ENCODE assay signal across 11 mouse cellular contexts in genomic region chr15:9086813-9087212, GRCm38 (mm10). TPM values are rescaled to one million over a fixed set of nuclear protein-coding genes. Genes with fewer than 3 reads are reported as not detected.
A peak's percentile ranks its signal among the peaks of the same experiment; 100 is the strongest.
DNase-seq lines count a peak whose midpoint lies in the region; ATAC-seq and TF ChIP-seq lines count a peak whose summit lies in the region.
"Had no signal": no experiment of that assay in that cellular context is flagged by ENCODE, and none has a peak within 500 bp of the region (broad histone marks: within the 10 kb centered on the region; RNA-seq: fewer than 3 reads in every experiment).

No protein-coding gene starts in this region.

- peaks cover 20% of the 10 kb centered on the region for H3K36me3 ChIP-seq in midbrain, embryonic 12.5 days
- H3K36me3 ChIP-seq in midbrain, postnatal 0 days (ENCODE audit: insufficient read depth, low read length), result peaks cover 5% of the 10 kb centered on the region; the same call in 1 of the 2 replicates

- H3K27me3 ChIP-seq in midbrain, embryonic 12.5 days, result no peaks in the 10 kb centered on the region
- H3K27me3 ChIP-seq in midbrain, postnatal 0 days (ENCODE audit: insufficient read depth, low read length), result no peaks in the 10 kb centered on the region

- H3K9me3 ChIP-seq in midbrain, embryonic 12.5 days, result no peaks in the 10 kb centered on the region
- H3K9me3 ChIP-seq in midbrain, postnatal 0 days (ENCODE audit: low read length), result no peaks in the 10 kb centered on the region

- H3K4me2 ChIP-seq in midbrain, embryonic 12.5 days (replicated peaks), result no peak overlapping the region
- no peak overlapping the region for H3K4me2 ChIP-seq in midbrain, postnatal 0 days (ENCODE audit: low read depth, low read length, poor library complexity, severe bottlenecking)

- no peak overlapping the region for H3K27ac ChIP-seq in midbrain, embryonic 12.5 days (replicated peaks)
- H3K27ac ChIP-seq in midbrain, postnatal 0 days (ENCODE audit: low read depth, low read length), result no peak overlapping the region
- H3K27ac ChIP-seq: macrophage had no signal

- no peak for TF ChIP-seq CTCF in midbrain, postnatal 0 days (IDR thresholded peaks at IDR 0.05)

- H3K4me3 ChIP-seq in midbrain, embryonic 12.5 days, result no peak overlapping the region
- H3K4me3 ChIP-seq in midbrain, postnatal 0 days (ENCODE audit: low read depth, low read length), result no peak overlapping the region

- peaks cover 9% of the 10 kb centered on the region; the same call in 1 of the 2 replicates for H3K4me1 ChIP-seq in midbrain, embryonic 12.5 days
- no peaks in the 10 kb centered on the region for H3K4me1 ChIP-seq in midbrain, postnatal 0 days (ENCODE audit: insufficient read depth, low read length)

- 55% methylated on average over 11 of the region's 11 CpGs for WGBS in midbrain, embryonic 12.5 days
- WGBS in midbrain, postnatal 0 days, result 58% methylated on average over 11 of the region's 11 CpGs

- no peak for DNase-seq in frontal cortex, postnatal 14 days (ENCODE audit: low spot score in 2 of 2)
- no peak for DNase-seq in midbrain, postnatal 0 days (ENCODE audit: low spot score)
- no peak for DNase-seq in urinary bladder, postnatal 4 days (ENCODE audit: low spot score in 2 of 2)
- no peak for DNase-seq in lung, postnatal 4 days
- DNase-seq: adrenal gland, postnatal 14 days; gastrocnemius, postnatal 36 days had no signal

- peak; percentile 28 for ATAC-seq in frontal cortex, adult (ENCODE audit: low TSS enrichment)
- no peak for ATAC-seq in midbrain, embryonic 12.5 days (ENCODE audit: low FRiP score, low read depth)
- no peak for ATAC-seq in midbrain, postnatal 0 days (ENCODE audit: low FRiP score)
- peak; percentile 86 for ATAC-seq in erythroid progenitor cell, adult 5-6 weeks (replicated peaks; ENCODE audit: low FRiP score, poor library complexity, severe bottlenecking)
- ATAC-seq in megakaryocyte progenitor cell, adult 5-6 weeks (replicated peaks; ENCODE audit: poor library complexity), result peak; percentile 35

- 0 out of 2 replicates have a peak overlapping the region, but pooled peaks have one; percentile 11 for H3K9ac ChIP-seq in midbrain, embryonic 12.5 days (replicated peaks)
- no peak overlapping the region for H3K9ac ChIP-seq in midbrain, postnatal 0 days (replicated peaks; ENCODE audit: low read length, poor library complexity, severe bottlenecking)

RNA-seq across cellular contexts. Expression of gene Nadk2, which starts 15.8 kb away (rescaled TPM):
- 35.3 and 36.5 TPM in 2 replicates for polyA plus RNA-seq in midbrain, embryonic 12.5 days (2016; fragmentation: Nextera tagmentation; extraction: Ambion mirVana)
- 33.7 and 34.3 TPM in 2 replicates for total RNA-seq in midbrain, postnatal 0 days (2014; rRNA removed)
- 28.9 and 29.9 TPM in 2 replicates for polyA plus RNA-seq in midbrain, postnatal 0 days (2015; fragmentation: Nextera tagmentation; extraction: Ambion mirVana)
- 114 and 185 TPM in 2 replicates for total RNA-seq in erythroid progenitor cell, adult 5-6 weeks (2015; ENCODE audit: low replicate concordance)
- 114 and 217 TPM in 2 replicates for total RNA-seq in erythroid progenitor cell, adult 5-6 weeks (2017; ENCODE audit: low replicate concordance)
- total RNA-seq in megakaryocyte progenitor cell, adult 5-6 weeks (2015), result 64.3 and 68.6 TPM in 2 replicates
- total RNA-seq in megakaryocyte progenitor cell, adult 5-6 weeks (2017), result 59.7 and 73.9 TPM in 2 replicates

RNA-seq across cellular contexts. Expression of gene Lmbrd2, which starts 53.5 kb away (rescaled TPM):
- 3.4 and 3.5 TPM in 2 replicates for polyA plus RNA-seq in midbrain, embryonic 12.5 days (2016; fragmentation: Nextera tagmentation; extraction: Ambion mirVana)
- 20.7 and 25.4 TPM in 2 replicates for total RNA-seq in midbrain, postnatal 0 days (2014; rRNA removed)
- polyA plus RNA-seq in midbrain, postnatal 0 days (2015; fragmentation: Nextera tagmentation; extraction: Ambion mirVana), result 2.9 and 3.3 TPM in 2 replicates
- total RNA-seq in erythroid progenitor cell, adult 5-6 weeks (2015; ENCODE audit: low replicate concordance), result 10.1 and 20.1 TPM in 2 replicates
- 5.1 and 6.2 TPM in 2 replicates for total RNA-seq in erythroid progenitor cell, adult 5-6 weeks (2017; ENCODE audit: low replicate concordance)
- 10.0 and 11.6 TPM in 2 replicates for total RNA-seq in megakaryocyte progenitor cell, adult 5-6 weeks (2015)
- total RNA-seq in megakaryocyte progenitor cell, adult 5-6 weeks (2017), result 4.5 and 9.6 TPM in 2 replicates

Comparison
In these comparisons a context has a peak if more than half of its experiments do, and no peak if none do; other contexts are left out.
1. ATAC-seq: peak in frontal cortex, adult (single experiment), erythroid progenitor cell, adult 5-6 weeks (single experiment) and megakaryocyte progenitor cell, adult 5-6 weeks (single experiment); none in midbrain, embryonic 12.5 days (single experiment) and midbrain, postnatal 0 days (single experiment).